Mouse (Mus musculus) left cerebral cortex, postnatal 4 days (tissue): ENCODE measurements around the gene Cd300ld4. TPM values are rescaled to one million over a fixed set of nuclear protein-coding genes. Genes with fewer than 3 reads are reported as not detected.
A peak's percentile ranks its signal among the peaks of the same experiment; 100 is the strongest.

Experiments
- DNase-seq: peaks from one replicate; pipeline ENCODE4 v3.0.0-alpha.2; 2022
- intact Hi-C: fragments of 180-260 bp; cut with DNase I; formaldehyde crosslinking; loops from one replicate; pipeline ENCODE4 v1.15.1; 2025
- total RNA-seq, 2 experiments: library from RNA; stranded (reverse); gene quantifications; 2 replicates each; pipeline ENCODE4 v1.2.3; 2021

The Cd300ld4 gene
- total RNA-seq, 2 experiments from 2014 or later: 1.0 TPM; not detected in 1

- peak; percentile 20 for DNase-seq
- intact Hi-C loops: no loop called here
These were observed 54.1 kb downstream of the Cd300ld4 start for GRCm38 (mm10) chr11:114972726-114973125.

Other genes with a start within 250 kb of the Cd300ld4 start
- 10 to 100 TPM; 12.5 to 14.7 TPM for gene Btbd17, start 231.1 kb downstream of the Cd300ld4 start, total RNA-seq
- not detected for gene Gpr142, start 228.1 kb downstream of the Cd300ld4 start, total RNA-seq
- 1 to 10 TPM; 4.9 to 5.6 TPM for gene Gprc5c, start 175.9 kb downstream of the Cd300ld4 start, total RNA-seq
- under 1 TPM; 0.44 to 0.54 TPM for gene Cd300a, start 137.0 kb downstream of the Cd300ld4 start, total RNA-seq
- gene Cd300lb, start 92.6 kb downstream of the Cd300ld4 start, total RNA-seq: not detected
- gene Cd300c, start 57.9 kb downstream of the Cd300ld4 start, total RNA-seq: not detected
- gene Cd300ld, start 37.1 kb downstream of the Cd300ld4 start, total RNA-seq: under 1 TPM; 0.12 to 0.14 TPM
- gene Cd300c2, start 25.1 kb downstream of the Cd300ld4 start, total RNA-seq: 1 to 10 TPM in 1 of 2 experiments, under 1 TPM in 1; 0.70 to 1.3 TPM
- not detected for gene Cd300ld2, start 10.8 kb downstream of the Cd300ld4 start, total RNA-seq
- under 1 TPM; 0.50 to 0.62 TPM for gene Cd300ld5, start 10.8 kb upstream of the Cd300ld4 start, total RNA-seq
- gene Cd300ld3, start 21.4 kb upstream of the Cd300ld4 start, total RNA-seq: under 1 TPM; 0.50 to 0.62 TPM
- gene Cd300e, start 35.2 kb upstream of the Cd300ld4 start, total RNA-seq: not detected
- gene Rab37, start 64.4 kb upstream of the Cd300ld4 start, total RNA-seq: under 1 TPM; 0.38 to 0.68 TPM
- under 1 TPM; 0.30 to 0.48 TPM for gene Cd300lf, start 107.0 kb upstream of the Cd300ld4 start, total RNA-seq
- gene Slc9a3r1, start 136.3 kb upstream of the Cd300ld4 start, total RNA-seq: 10 to 100 TPM; 38.7 to 41.3 TPM
- 10 to 100 TPM; 18.1 to 18.2 TPM for gene Tmem104, start 160.5 kb upstream of the Cd300ld4 start, total RNA-seq
- gene Nat9, start 160.8 kb upstream of the Cd300ld4 start, total RNA-seq: 10 to 100 TPM; 12.5 to 15.6 TPM
- 1 to 10 TPM; 1.4 to 2.0 TPM for gene Grin2c, start 240.2 kb upstream of the Cd300ld4 start, total RNA-seq